Mouse (Mus musculus) left cerebral cortex, postnatal 25 days (tissue): ENCODE measurements around the gene Sh2b2. TPM values are rescaled to one million over a fixed set of nuclear protein-coding genes. Genes with fewer than 3 reads are reported as not detected.

Experiments used
- DNase-seq, 2 experiments: peaks; one replicate each; pipeline ENCODE4 v3.0.0; 2022; ENCODE audit warnings: low spot score in 2 of 2, mixed read lengths in 1 of 2
- intact Hi-C: fragments of 180-260 bp; cut with DNase I; formaldehyde crosslinking; loops from one replicate; pipeline ENCODE4 v1.15.1; 2025
- total RNA-seq, 2 experiments: library from RNA; stranded (reverse); gene quantifications; 2 replicates each; pipeline ENCODE4 v1.2.3; 2021

Sh2b2 gene
- 1 to 10 TPM; 7.2 to 8.2 TPM for total RNA-seq

- DNase-seq = no peak
- intact Hi-C loops = no loop called here
These were observed at the start of gene Sh2b2 for GRCm38 (mm10) chr5:136246452-136246838. Gene Sh2b2, minus strand, starts transcription at chr5:136246556.

- intact Hi-C loops = no loop called here
These were observed 46.6 kb upstream of the Sh2b2 start for GRCm38 (mm10) chr5:136292971-136293418.

GRCm38 (mm10) chr5:136292361-136292760 lies 46.0 kb upstream of the Sh2b2 start:
- no peak for DNase-seq
- intact Hi-C loops = no loop called here

More at GRCm38 (mm10) chr5:136292971-136293418, 46.6 kb upstream of the Sh2b2 start:
- no peak for DNase-seq

- DNase-seq = no peak
- intact Hi-C loops = no loop called here
These were observed 45.2 kb upstream of the Sh2b2 start for GRCm38 (mm10) chr5:136291562-136291961.

- DNase-seq = no peak
- intact Hi-C loops = loop anchor here (5.0 kb wide), 1 partner anchor 278 kb away; the partner anchor contains the start of gene Cux1
These were observed 43.4 kb upstream of the Sh2b2 start for GRCm38 (mm10) chr5:136289776-136290175.

- intact Hi-C loops = loop anchor here (5.0 kb wide), 1 partner anchor 279 kb away; the partner anchor contains the start of gene Cux1
- DNase-seq = no peak
These were observed 42.2 kb upstream of the Sh2b2 start for GRCm38 (mm10) chr5:136288351-136289081.

GRCm38 (mm10) chr5:136286566-136286965 lies 40.2 kb upstream of the Sh2b2 start:
- no peak for DNase-seq
- intact Hi-C loops = loop anchor here (5.0 kb wide), 1 partner anchor 281 kb away; the partner anchor contains the start of gene Cux1

- intact Hi-C loops = loop anchor here (5.0 kb wide), 1 partner anchor 282 kb away; the partner anchor contains the start of gene Cux1
- peak; percentile 26 to 69 for DNase-seq
These were observed 38.8 kb upstream of the Sh2b2 start for GRCm38 (mm10) chr5:136285106-136285505.

- intact Hi-C loops = loop anchor here (5.0 kb wide), 3 partner anchors 341 to 426 kb away; no protein-coding TSS in a partner anchor
- no peak for DNase-seq
These were observed 35.0 kb upstream of the Sh2b2 start for GRCm38 (mm10) chr5:136281351-136281750.

- no peak for DNase-seq
- intact Hi-C loops = no loop called here
These were observed 28.4 kb upstream of the Sh2b2 start for GRCm38 (mm10) chr5:136274739-136275138.

GRCm38 (mm10) chr5:136269937-136270336 lies 23.6 kb upstream of the Sh2b2 start:
- DNase-seq = no peak
- intact Hi-C loops = no loop called here

- intact Hi-C loops = no loop called here
- no peak for DNase-seq
These were observed 19.7 kb upstream of the Sh2b2 start for GRCm38 (mm10) chr5:136266077-136266476.

GRCm38 (mm10) chr5:136263342-136263741 lies 17.0 kb upstream of the Sh2b2 start:
- intact Hi-C loops = no loop called here
- peak; percentile 42 to 64 for DNase-seq

GRCm38 (mm10) chr5:136258919-136259318 lies 12.6 kb upstream of the Sh2b2 start:
- peak; percentile 61 to 63 for DNase-seq
- intact Hi-C loops = loop anchor here (2.0 kb wide), 3 partner anchors 406 to 496 kb away; no protein-coding TSS in a partner anchor

- intact Hi-C loops = loop anchor here (1.0 kb wide), 1 partner anchor 51 kb away; no protein-coding TSS in a partner anchor
- peak; percentile 80 to 83 for DNase-seq
These were observed 6.5 kb upstream of the Sh2b2 start for GRCm38 (mm10) chr5:136252899-136253298.

GRCm38 (mm10) chr5:136251004-136251403 lies 4.6 kb upstream of the Sh2b2 start:
- DNase-seq = peak in 1 of 2 experiments; percentile 34
- intact Hi-C loops = no loop called here

- no peak for DNase-seq
- intact Hi-C loops = no loop called here
These were observed 2.1 kb upstream of the Sh2b2 start for GRCm38 (mm10) chr5:136248441-136248840.

GRCm38 (mm10) chr5:136245541-136246451 lies 560 bp downstream of the Sh2b2 start:
- DNase-seq = no peak

GRCm38 (mm10) chr5:136244762-136245540 lies 1.4 kb downstream of the Sh2b2 start:
- peak; percentile 86 to 90 for DNase-seq
- intact Hi-C loops = no loop called here

More at GRCm38 (mm10) chr5:136245541-136246451, 560 bp downstream of the Sh2b2 start:
- intact Hi-C loops = no loop called here
